Mouse (Mus musculus) neural tube, embryonic 15.5 days (tissue): Measurements from ENCODE around the gene Plvap. TPM values are rescaled to one million over a fixed set of nuclear protein-coding genes. Genes with fewer than 3 reads are reported as not detected.

Experiments
- ATAC-seq: fragments of 200-750 bp; cut with Nextera tagmentation; 2 replicates; pipeline ENCODE4 v1.8.0; 2017; ENCODE audit warnings: mild to moderate bottlenecking, moderate TSS enrichment, moderate library complexity; ENCODE audit not compliant: low FRiP score
- H3K27ac ChIP-seq: fragments of 300-500 bp; sonication (generic); replicated peaks from 2 replicates; pipeline ENCODE4 v1.5.1; 2015; ENCODE audit warnings: mild to moderate bottlenecking, inconsistent platforms
- H3K27me3 ChIP-seq: fragments of 300-500 bp; sonication (generic); replicated peaks from 2 replicates; pipeline ENCODE4 v1.6.1; 2015; ENCODE audit warnings: inconsistent platforms
- H3K36me3 ChIP-seq: fragments of 300-500 bp; sonication (generic); 2 replicates; pipeline ENCODE4 v1.6.1; 2015; ENCODE audit warnings: inconsistent platforms
- H3K4me1 ChIP-seq: fragments of 300-500 bp; sonication (generic); 2 replicates; pipeline ENCODE4 v1.6.1; 2015; ENCODE audit warnings: inconsistent platforms
- H3K4me2 ChIP-seq: fragments of 300-500 bp; sonication (generic); 2 replicates; pipeline ENCODE4 v1.6.1; 2015; ENCODE audit warnings: inconsistent platforms, mild to moderate bottlenecking, moderate library complexity
- H3K4me3 ChIP-seq: fragments of 300-500 bp; sonication (generic); replicated peaks from 2 replicates; pipeline ENCODE4 v1.5.1; 2015; ENCODE audit warnings: mild to moderate bottlenecking, inconsistent platforms
- H3K9ac ChIP-seq: fragments of 300-500 bp; sonication (generic); replicated peaks from 2 replicates; pipeline ENCODE4 v1.6.1; 2015; ENCODE audit warnings: mild to moderate bottlenecking, inconsistent platforms
- H3K9me3 ChIP-seq: fragments of 300-500 bp; sonication (generic); replicated peaks from 2 replicates; pipeline ENCODE4 v1.6.1; 2016; ENCODE audit warnings: inconsistent platforms
- WGBS: fragments of 180-500 bp; shearing (Covaris S2); methylation state at CpG from one replicate; pipeline ENCODE4 v1.1.7; 2015; ENCODE audit warnings: mixed read lengths; 5-methylcytosine and 5-hydroxymethylcytosine counted together
- polyA plus RNA-seq: library from polyadenylated mRNA; unstranded; fragments of >200 nt; fragmentation: Nextera tagmentation; extraction: Ambion mirVana; gene quantifications from 2 replicates; pipeline ENCODE4 v1.2.1, GENCODE M21; 2015

Gene Plvap
- polyA plus RNA-seq, 1 experiment from 2014 or later: 9.5 TPM

DNA sequence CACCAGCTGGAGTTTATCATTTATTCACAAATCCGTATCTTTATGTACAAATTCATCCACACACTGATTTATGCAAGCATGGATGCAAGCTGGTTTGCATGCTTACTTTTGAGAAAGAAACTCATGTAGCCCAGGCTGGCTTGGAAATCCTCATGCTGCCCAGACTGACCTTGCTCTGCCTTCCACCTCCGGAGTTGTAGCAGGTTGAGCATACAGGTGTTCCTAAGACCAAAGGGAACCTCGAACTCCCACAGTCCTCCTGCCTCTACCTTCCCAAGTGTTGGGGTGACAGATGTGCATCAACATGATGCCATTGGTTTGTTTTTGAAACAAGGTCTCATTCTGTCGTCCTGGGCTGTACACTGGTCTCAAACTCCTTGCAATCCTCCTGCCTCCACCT, 49.4 kb downstream of the Plvap start:
- 70% methylated on average over 4 of the region's 4 CpGs for WGBS
- H3K36me3 ChIP-seq: peaks cover 39% of the 10 kb centered on the region
- peak overlapping the region; percentile 95 for H3K4me2 ChIP-seq
- no peaks in the 10 kb centered on the region for H3K9me3 ChIP-seq
- no peaks in the 10 kb centered on the region for H3K27me3 ChIP-seq
- H3K4me3 ChIP-seq: peak overlapping the region; percentile 93
- peaks cover 65% of the 10 kb centered on the region for H3K4me1 ChIP-seq
- H3K9ac ChIP-seq: peak overlapping the region; percentile 92
- H3K27ac ChIP-seq: no peak overlapping the region; the same call in 1 of the 2 replicates
- no peak for ATAC-seq

- peak overlapping the region; percentile 95 for H3K4me2 ChIP-seq
- 83% methylated on average over 47 of the region's 47 CpGs for WGBS
- peaks cover 65% of the 10 kb centered on the region for H3K4me1 ChIP-seq
- ATAC-seq: no peak
- H3K4me3 ChIP-seq: no peak overlapping the region
- H3K27me3 ChIP-seq: no peaks in the 10 kb centered on the region
- H3K9ac ChIP-seq: no peak overlapping the region
- H3K9me3 ChIP-seq: no peaks in the 10 kb centered on the region
- peaks cover 46% of the 10 kb centered on the region for H3K36me3 ChIP-seq
- H3K27ac ChIP-seq: no peak overlapping the region
Observed at GRCm38 (mm10) chr8:71461152-71461840, 50.3 kb downstream of the Plvap start.

DNA sequence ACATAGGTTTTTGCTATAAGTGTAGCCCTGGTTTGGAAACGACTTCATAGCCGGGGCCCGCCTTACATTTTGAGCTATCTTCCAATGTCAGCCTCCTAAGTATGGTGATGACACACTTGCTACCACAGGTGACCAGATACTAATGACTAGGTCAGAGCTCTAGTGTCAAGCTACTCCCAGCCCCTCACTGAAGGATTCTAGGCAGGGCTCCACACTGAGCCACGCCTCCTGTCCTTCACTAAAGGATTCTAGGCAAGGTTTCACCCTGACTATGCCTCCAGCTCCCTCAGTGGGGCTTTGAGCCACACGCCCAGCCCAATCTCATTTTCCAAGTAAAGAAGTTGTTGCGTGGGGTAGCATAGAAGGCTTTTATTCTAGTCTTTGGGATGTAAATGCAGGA, 50.8 kb downstream of the Plvap start:
- no peak overlapping the region for H3K4me2 ChIP-seq
- no peak overlapping the region for H3K27ac ChIP-seq
- H3K4me3 ChIP-seq: no peak overlapping the region
- no peaks in the 10 kb centered on the region for H3K9me3 ChIP-seq
- H3K4me1 ChIP-seq: peaks cover 59% of the 10 kb centered on the region
- no peaks in the 10 kb centered on the region for H3K27me3 ChIP-seq
- ATAC-seq: no peak
- peaks cover 46% of the 10 kb centered on the region for H3K36me3 ChIP-seq
- no peak overlapping the region for H3K9ac ChIP-seq
- WGBS: 93% methylated on average over 6 of the region's 6 CpGs

- Histone ChIP-seq H3K27ac (no peak overlapping the region), H3K4me3 (no peak overlapping the region), H3K4me1 (peaks cover 40% of the 10 kb centered on the region), H3K9ac (no peak overlapping the region), H3K4me2 (no peak overlapping the region), H3K36me3 (peaks cover 46% of the 10 kb centered on the region), H3K27me3 (no peaks in the 10 kb centered on the region), H3K9me3 (no peaks in the 10 kb centered on the region)
- ATAC-seq: no peak
- 85% methylated on average over 20 of the region's 20 CpGs for WGBS
Observed at GRCm38 (mm10) chr8:71457659-71458270, 53.8 kb downstream of the Plvap start.

DNA sequence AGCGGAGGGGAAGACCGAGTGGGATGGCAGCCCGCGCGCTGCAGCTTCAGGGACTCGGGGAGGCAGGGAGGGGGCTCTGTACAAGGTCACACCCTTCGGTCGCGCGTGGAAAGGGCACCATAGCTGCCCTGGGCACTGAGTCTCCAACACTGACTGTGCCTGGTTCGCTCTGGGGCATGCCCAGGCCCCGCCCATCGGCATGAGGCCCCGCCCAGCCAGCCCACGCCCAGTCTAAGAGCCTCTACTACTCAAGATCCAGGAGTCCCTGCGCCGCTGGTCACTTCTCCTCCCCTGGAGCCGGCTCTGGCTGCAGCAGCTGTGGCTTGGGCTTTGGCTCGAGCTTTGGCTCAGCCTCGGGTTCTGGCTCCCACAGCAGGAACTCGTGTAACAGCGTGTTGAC, 54.6 kb downstream of the Plvap start:
- H3K4me1 ChIP-seq: peaks cover 31% of the 10 kb centered on the region
- H3K27ac ChIP-seq: no peak overlapping the region
- no peak overlapping the region for H3K4me3 ChIP-seq
- 49% methylated on average over 22 of the region's 22 CpGs for whole genome bisulfite sequencing
- peaks cover 46% of the 10 kb centered on the region for H3K36me3 ChIP-seq
- no peak for ATAC-seq
- H3K9ac ChIP-seq: no peak overlapping the region
- H3K4me2 ChIP-seq: no peak overlapping the region
- no peaks in the 10 kb centered on the region for H3K27me3 ChIP-seq
- H3K9me3 ChIP-seq: no peaks in the 10 kb centered on the region

DNA sequence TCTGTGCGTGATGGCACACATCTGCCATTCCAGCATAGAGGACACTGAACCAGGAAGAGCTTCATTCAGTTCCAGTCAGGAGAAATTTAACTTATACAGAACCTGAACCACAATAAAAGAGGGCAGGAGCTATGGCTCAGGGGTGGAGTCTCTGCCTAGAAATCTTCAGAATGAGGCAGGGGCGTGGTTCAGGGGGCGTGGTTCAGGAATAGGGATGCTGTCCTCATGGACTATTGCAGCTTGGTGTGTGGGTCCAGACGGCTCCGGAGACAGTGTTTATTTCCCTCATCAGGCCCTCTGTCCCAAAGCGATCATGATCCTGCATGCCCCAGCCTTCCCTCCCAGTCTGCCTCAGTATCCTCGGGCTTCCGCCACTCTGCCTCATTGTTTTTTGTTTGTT, 56.9 kb downstream of the Plvap start:
- Histone ChIP-seq H3K9ac (no peak overlapping the region), H3K9me3 (no peaks in the 10 kb centered on the region), H3K27ac (no peak overlapping the region), H3K27me3 (no peaks in the 10 kb centered on the region), H3K4me2 (no peak overlapping the region), H3K4me1 (peaks cover 12% of the 10 kb centered on the region; the same call in 1 of the 2 replicates), H3K36me3 (peaks cover 32% of the 10 kb centered on the region), H3K4me3 (no peak overlapping the region)
- WGBS: 76% methylated on average over 8 of the region's 8 CpGs
- ATAC-seq: no peak

DNA sequence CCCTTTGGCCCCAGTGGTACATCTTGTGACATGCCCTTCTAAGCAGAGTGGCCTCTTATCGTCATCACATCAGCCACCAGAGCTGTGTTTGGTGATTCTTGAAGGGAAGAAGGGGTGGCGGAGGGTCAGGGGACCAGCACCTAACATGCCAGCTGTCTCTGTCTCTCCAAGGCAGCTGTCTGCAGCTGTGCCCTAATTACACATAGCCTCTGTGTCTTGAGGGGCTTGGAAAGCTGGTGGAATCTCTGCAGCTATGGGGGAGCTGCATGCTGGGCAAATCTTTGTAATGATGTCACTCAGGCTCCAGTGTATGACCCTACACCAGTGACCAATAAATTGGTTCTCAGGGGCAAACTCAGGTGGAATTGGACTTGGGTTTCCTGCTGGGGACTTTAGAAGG, 58.9 kb downstream of the Plvap start:
- H3K27ac ChIP-seq: no peak overlapping the region
- H3K4me1 ChIP-seq: no peaks in the 10 kb centered on the region
- H3K9me3 ChIP-seq: no peaks in the 10 kb centered on the region
- no peaks in the 10 kb centered on the region for H3K27me3 ChIP-seq
- H3K4me3 ChIP-seq: no peak overlapping the region
- peaks cover 12% of the 10 kb centered on the region for H3K36me3 ChIP-seq
- H3K4me2 ChIP-seq: no peak overlapping the region
- H3K9ac ChIP-seq: no peak overlapping the region
- ATAC-seq: no peak
- 85% methylated on average over 2 of the region's 2 CpGs for WGBS

DNA sequence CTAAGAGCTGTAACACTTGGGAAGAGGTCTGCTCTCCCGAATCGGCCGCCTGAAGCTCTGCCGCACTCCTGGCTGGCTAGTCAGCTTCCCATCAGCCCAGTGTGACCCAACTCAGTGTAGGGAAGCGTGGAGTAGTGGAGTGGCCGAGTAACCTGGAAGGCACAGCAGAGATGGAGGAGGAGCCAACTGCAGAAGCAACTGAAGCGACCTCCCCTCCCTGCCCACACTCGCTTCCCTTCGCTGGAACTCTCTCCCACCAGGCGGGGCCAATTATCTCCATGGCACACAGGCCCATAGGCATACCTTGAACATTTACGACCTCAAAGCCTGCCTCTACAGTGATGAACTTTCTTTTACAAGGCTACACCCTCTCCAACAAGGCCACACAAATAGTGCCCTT, 59.8 kb downstream of the Plvap start:
- H3K36me3 ChIP-seq: peaks cover 3% of the 10 kb centered on the region
- H3K4me3 ChIP-seq: no peak overlapping the region
- H3K4me1 ChIP-seq: no peaks in the 10 kb centered on the region
- no peak for ATAC-seq
- H3K4me2 ChIP-seq: no peak overlapping the region
- no peaks in the 10 kb centered on the region for H3K27me3 ChIP-seq
- H3K27ac ChIP-seq: no peak overlapping the region
- 45% methylated on average over 11 of the region's 11 CpGs for WGBS
- no peaks in the 10 kb centered on the region for H3K9me3 ChIP-seq
- no peak overlapping the region for H3K9ac ChIP-seq

DNA sequence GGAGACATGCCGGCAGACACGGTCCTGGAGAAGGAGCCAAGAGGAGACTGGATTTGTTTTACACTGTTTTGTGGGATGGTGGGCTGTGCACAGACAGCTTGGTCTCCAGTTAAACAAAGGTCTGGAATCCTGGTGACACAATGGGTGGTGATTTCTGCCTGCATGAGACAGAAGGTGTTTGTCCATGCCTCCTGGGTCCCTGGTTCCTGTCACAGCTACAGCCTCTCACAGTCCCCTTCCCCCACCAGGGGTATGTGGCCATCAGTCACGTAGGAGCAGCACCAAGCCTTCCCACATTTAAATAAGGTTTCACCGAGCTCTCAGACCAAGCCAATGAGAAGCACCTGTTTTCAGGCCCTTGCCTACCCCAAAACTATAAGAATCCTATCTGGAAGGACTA, 60.2 kb downstream of the Plvap start:
- WGBS: 69% methylated on average over 4 of the region's 4 CpGs
- Histone ChIP-seq H3K4me2 (no peak overlapping the region), H3K27me3 (no peaks in the 10 kb centered on the region), H3K9ac (no peak overlapping the region), H3K27ac (no peak overlapping the region), H3K36me3 (no peaks in the 10 kb centered on the region), H3K4me3 (no peak overlapping the region), H3K4me1 (no peaks in the 10 kb centered on the region), H3K9me3 (no peaks in the 10 kb centered on the region)
- ATAC-seq: no peak

Other genes starting within 250 kb of the Plvap start
- 14.9 and 16.0 TPM in 2 replicates for gene Myo9b, start 239.0 kb downstream of the Plvap start, polyA plus RNA-seq
- gene Haus8, start 238.8 kb downstream of the Plvap start, polyA plus RNA-seq: 68.5 and 72.0 TPM in 2 replicates
- gene Use1, start 144.9 kb downstream of the Plvap start, polyA plus RNA-seq: 121 and 122 TPM in 2 replicates
- gene Ocel1, start 140.5 kb downstream of the Plvap start, polyA plus RNA-seq: 5.6 and 9.2 TPM in 2 replicates
- 28.6 and 34.9 TPM in 2 replicates for gene Nr2f6, start 129.8 kb downstream of the Plvap start, polyA plus RNA-seq
- 7.0 and 9.8 TPM in 2 replicates for gene Ushbp1, start 116.0 kb downstream of the Plvap start, polyA plus RNA-seq
- gene Babam1, start 114.9 kb downstream of the Plvap start, polyA plus RNA-seq: 96.0 and 96.1 TPM in 2 replicates
- gene Ankle1, start 105.7 kb downstream of the Plvap start, polyA plus RNA-seq: 7.0 and 16.4 TPM in 2 replicates
- gene Abhd8, start 48.1 kb downstream of the Plvap start, polyA plus RNA-seq: 160 and 192 TPM in 2 replicates
- 181 and 182 TPM in 2 replicates for gene Mrpl34, start 46.8 kb downstream of the Plvap start, polyA plus RNA-seq
- gene Dda1, start 42.6 kb downstream of the Plvap start, polyA plus RNA-seq: 223 and 252 TPM in 2 replicates
- 5.7 and 6.8 TPM in 2 replicates for gene Ano8, start 25.8 kb downstream of the Plvap start, polyA plus RNA-seq
- 15.4 and 17.1 TPM in 2 replicates for gene Gtpbp3, start 23.6 kb downstream of the Plvap start, polyA plus RNA-seq
- gene Ccdc194, start 14.0 kb upstream of the Plvap start, polyA plus RNA-seq: 0.13 TPM in 2 replicates
- gene Bst2, start 25.7 kb upstream of the Plvap start, polyA plus RNA-seq: 16.1 and 35.7 TPM in 2 replicates
- gene Mvb12a, start 31.2 kb upstream of the Plvap start, polyA plus RNA-seq: 71.3 and 72.0 TPM in 2 replicates
- gene Tmem221, start 47.1 kb upstream of the Plvap start, polyA plus RNA-seq: 0.15 and 0.95 TPM in 2 replicates
- gene Nxnl1, start 54.8 kb upstream of the Plvap start, polyA plus RNA-seq: 0.15 TPM in 1 of 2 replicates, not detected in the other
- gene Slc27a1, start 57.1 kb upstream of the Plvap start, polyA plus RNA-seq: 83.0 and 85.9 TPM in 2 replicates
- 223 and 232 TPM in 2 replicates for gene Pgls, start 80.4 kb upstream of the Plvap start, polyA plus RNA-seq
- 8.4 and 10.2 TPM in 2 replicates for gene Fam129c, start 85.9 kb upstream of the Plvap start, polyA plus RNA-seq
- 73.4 and 76.9 TPM in 2 replicates for gene Colgalt1, start 99.2 kb upstream of the Plvap start, polyA plus RNA-seq
- 18.1 and 22.2 TPM in 2 replicates for gene Unc13a, start 160.0 kb upstream of the Plvap start, polyA plus RNA-seq
- 7.4 and 11.5 TPM in 2 replicates for gene Jak3, start 164.5 kb upstream of the Plvap start, polyA plus RNA-seq
- gene Insl3, start 177.5 kb upstream of the Plvap start, polyA plus RNA-seq: 1.4 and 2.8 TPM in 2 replicates
- 0.56 and 1.3 TPM in 2 replicates for gene B3gnt3, start 190.0 kb upstream of the Plvap start, polyA plus RNA-seq
- gene Fcho1, start 214.0 kb upstream of the Plvap start, polyA plus RNA-seq: 81.2 and 85.0 TPM in 2 replicates